Mouse (Mus musculus): ENCODE measurements around the gene Fam216a. TPM values are rescaled to one million over a fixed set of nuclear protein-coding genes. Genes with fewer than 3 reads are reported as not detected.
"Not testable (repeated sequence)": the region's sequence is repeated elsewhere in the genome, so short reads cannot be mapped to it uniquely, and the experiment has no call there.

The Fam216a gene
- polyA plus RNA-seq, 1 experiment from 2014 or later, result 61.0 TPM

DNA sequence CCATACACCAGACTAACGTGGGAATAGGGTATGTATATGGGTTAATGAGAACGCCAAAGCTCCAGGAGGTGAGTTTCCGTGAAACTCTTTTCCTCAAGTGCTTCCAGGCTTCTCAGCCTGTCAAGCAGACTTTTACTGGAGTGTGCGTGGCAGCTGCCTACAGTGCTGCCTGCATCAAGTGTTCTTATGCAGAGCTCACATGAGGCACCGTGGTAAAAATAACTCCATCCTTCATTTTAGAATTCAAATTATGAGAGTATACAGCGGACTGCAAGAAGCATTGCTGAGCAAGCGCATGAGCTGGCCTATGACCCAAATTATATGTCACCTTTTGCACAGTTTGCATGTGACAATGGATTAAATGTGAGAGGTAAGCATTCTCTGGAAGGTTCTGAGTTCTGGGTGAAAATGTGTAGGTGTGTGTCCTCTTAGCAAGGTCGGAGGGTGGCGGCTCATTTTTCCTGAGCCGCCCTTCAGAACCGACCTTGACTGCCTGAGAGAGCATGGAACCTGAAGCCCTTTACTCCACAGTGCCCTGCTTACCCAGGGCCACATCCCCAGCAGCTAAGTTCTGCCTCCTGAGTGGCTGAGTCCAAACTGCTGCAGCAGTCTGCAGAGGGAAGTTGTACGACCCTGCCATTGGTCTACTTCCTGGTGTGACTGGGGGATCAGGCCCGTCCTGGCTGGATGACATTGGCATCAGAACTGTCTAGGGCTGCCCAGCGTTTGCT lies 52.5 kb downstream of the Fam216a start:
- no peak overlapping the region for H3K4me3 ChIP-seq (replicated peaks; ENCODE audit: low read depth, low read length)
- no peaks in the 10 kb centered on the region for H3K9me3 ChIP-seq (replicated peaks; ENCODE audit: low read length)
- 81% methylated on average over 14 of the region's 14 CpGs for WGBS
- no peak for ATAC-seq (replicated peaks; ENCODE audit: low FRiP score, low read depth)
- no peak for DNase-seq (ENCODE audit: low spot score)
- peaks cover 7% of the 10 kb centered on the region; the same call in 1 of the 2 replicates for H3K4me1 ChIP-seq (replicated peaks; ENCODE audit: insufficient read depth, low read length)
- no peak overlapping the region for H3K4me2 ChIP-seq (ENCODE audit: low read length)
- no peaks in the 10 kb centered on the region for H3K27me3 ChIP-seq (ENCODE audit: insufficient read depth, low read length)
- no peak overlapping the region for H3K9ac ChIP-seq (ENCODE audit: low read depth, low read length)
- H3K36me3 ChIP-seq (ENCODE audit: insufficient read depth, low read length), result peaks cover 33% of the 10 kb centered on the region; the same call in 1 of the 2 replicates
- H3K27ac ChIP-seq, result peak overlapping the region; percentile 60
- no peak for TF ChIP-seq CTCF (IDR thresholded peaks at IDR 0.05; ENCODE audit: low read depth)

DNA sequence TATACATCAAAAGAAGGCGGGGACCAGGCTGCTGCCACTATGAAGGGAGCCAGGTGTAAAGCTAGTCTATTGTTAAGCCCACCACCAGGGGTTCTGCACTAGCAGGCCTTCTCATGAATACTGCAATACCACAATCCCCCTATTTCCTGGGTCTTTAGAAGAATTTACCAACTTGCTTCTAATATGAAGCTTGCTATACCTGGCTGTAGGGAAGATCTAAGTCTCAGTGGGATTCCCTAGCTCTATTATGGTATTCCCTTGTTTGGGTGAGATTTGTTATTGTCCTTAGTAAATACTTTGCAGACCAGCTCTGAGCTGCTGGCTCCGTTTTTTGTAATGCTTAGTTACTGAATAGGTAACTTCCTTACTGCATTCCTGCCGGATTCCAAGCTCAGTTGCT lies 53.2 kb downstream of the Fam216a start:
- not testable (repeated sequence) for DNase-seq (ENCODE audit: low spot score); H3K27me3 ChIP-seq (ENCODE audit: insufficient read depth, low read length); H3K9me3 ChIP-seq (replicated peaks; ENCODE audit: low read length); H3K9ac ChIP-seq (ENCODE audit: low read depth, low read length); ATAC-seq (replicated peaks; ENCODE audit: low FRiP score, low read depth); H3K4me1 ChIP-seq (replicated peaks; ENCODE audit: insufficient read depth, low read length); H3K4me3 ChIP-seq (replicated peaks; ENCODE audit: low read depth, low read length); H3K4me2 ChIP-seq (ENCODE audit: low read length)
- WGBS, result 87% methylated on average over 3 of the region's 3 CpGs
- Histone ChIP-seq H3K36me3 (ENCODE audit: insufficient read depth, low read length) (peaks cover 30% of the 10 kb centered on the region; the same call in 1 of the 2 replicates), H3K27ac (peak overlapping the region; percentile 60; the same call in 1 of the 2 replicates)

DNA sequence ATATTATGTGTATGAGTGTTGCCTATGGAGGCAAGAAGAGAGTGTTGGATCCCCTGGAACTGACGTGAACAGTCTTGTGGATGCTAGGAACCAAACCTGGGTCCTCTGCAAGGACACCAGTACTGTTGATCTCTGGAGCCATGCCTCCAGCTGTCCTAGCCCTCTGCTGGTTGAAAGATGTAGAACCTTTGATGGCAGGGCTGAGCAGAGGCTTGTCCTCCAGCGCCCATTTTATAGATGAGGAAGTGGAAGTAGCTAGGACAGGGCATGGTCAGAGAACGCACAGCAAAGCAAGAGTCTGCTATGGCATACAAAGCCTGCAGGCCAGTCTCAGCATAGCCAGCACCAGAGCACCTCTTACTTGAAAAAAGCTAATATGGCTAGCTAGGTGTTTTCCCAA lies 54.1 kb downstream of the Fam216a start:
- peaks cover 36% of the 10 kb centered on the region; the same call in 1 of the 2 replicates for H3K36me3 ChIP-seq (ENCODE audit: insufficient read depth, low read length)
- no peaks in the 10 kb centered on the region for H3K9me3 ChIP-seq (replicated peaks; ENCODE audit: low read length)
- DNase-seq (ENCODE audit: low spot score) (peak; percentile 18), ATAC-seq (replicated peaks; ENCODE audit: low FRiP score, low read depth) (no peak)
- H3K4me3 ChIP-seq (replicated peaks; ENCODE audit: low read depth, low read length), result no peak overlapping the region
- no peaks in the 10 kb centered on the region for H3K27me3 ChIP-seq (ENCODE audit: insufficient read depth, low read length)
- H3K4me1 ChIP-seq (replicated peaks; ENCODE audit: insufficient read depth, low read length), result peaks cover 8% of the 10 kb centered on the region; the same call in 1 of the 2 replicates
- H3K4me2 ChIP-seq (ENCODE audit: low read length), result no peak overlapping the region
- 78% methylated on average over 3 of the region's 3 CpGs for whole genome bisulfite sequencing
- H3K9ac ChIP-seq (ENCODE audit: low read depth, low read length), result no peak overlapping the region
- H3K27ac ChIP-seq, result no peak overlapping the region
- TF ChIP-seq CTCF (IDR thresholded peaks at IDR 0.05; ENCODE audit: low read depth), result peak; percentile 56

DNA sequence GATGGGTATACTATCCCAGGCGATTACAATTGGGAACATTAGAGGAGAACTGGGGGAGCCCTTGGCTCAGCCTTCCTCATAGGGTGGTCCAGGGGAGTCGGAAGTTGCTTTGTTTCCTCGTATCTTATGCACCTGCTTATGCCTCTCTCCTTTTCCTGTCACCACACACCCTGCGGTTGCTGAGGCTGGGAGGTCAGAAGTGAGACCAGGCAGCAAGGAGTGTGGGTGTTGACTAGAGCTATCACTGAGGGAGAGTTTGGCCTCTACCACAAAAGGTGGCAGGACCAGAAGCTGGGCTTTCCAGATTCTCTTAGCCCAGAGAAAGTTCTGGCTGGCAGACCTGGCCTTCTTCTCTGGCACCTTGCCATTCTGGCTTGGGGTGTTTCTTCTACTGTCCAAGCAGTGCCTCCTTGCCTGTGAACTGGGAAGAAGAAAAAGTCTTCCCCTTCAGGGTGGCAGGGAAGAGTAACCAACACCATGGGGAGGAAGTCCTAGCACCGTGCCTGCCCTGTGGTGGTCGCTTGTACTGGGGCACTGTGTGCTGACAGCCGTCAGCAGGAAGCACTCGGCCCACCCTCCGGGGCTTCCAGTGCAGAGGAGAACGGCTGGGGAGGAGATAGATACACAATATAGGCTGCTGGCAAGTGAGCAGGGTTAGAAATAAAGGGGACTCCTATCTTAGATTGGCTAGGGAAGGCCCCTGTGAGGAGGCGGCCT lies 54.7 kb downstream of the Fam216a start:
- Histone ChIP-seq H3K9me3 (replicated peaks; ENCODE audit: low read length) (no peaks in the 10 kb centered on the region), H3K27ac (no peak overlapping the region), H3K4me1 (replicated peaks; ENCODE audit: insufficient read depth, low read length) (peaks cover 10% of the 10 kb centered on the region; the same call in 1 of the 2 replicates), H3K9ac (ENCODE audit: low read depth, low read length) (no peak overlapping the region), H3K27me3 (ENCODE audit: insufficient read depth, low read length) (no peaks in the 10 kb centered on the region), H3K36me3 (ENCODE audit: insufficient read depth, low read length) (peaks cover 37% of the 10 kb centered on the region; the same call in 1 of the 2 replicates), H3K4me3 (replicated peaks; ENCODE audit: low read depth, low read length) (no peak overlapping the region), H3K4me2 (ENCODE audit: low read length) (no peak overlapping the region)
- no peak for ATAC-seq (replicated peaks; ENCODE audit: low FRiP score, low read depth)
- 78% methylated on average over 11 of the region's 11 CpGs for WGBS
- TF ChIP-seq CTCF (IDR thresholded peaks at IDR 0.05; ENCODE audit: low read depth), result no peak
- DNase-seq (ENCODE audit: low spot score), result no peak

DNA sequence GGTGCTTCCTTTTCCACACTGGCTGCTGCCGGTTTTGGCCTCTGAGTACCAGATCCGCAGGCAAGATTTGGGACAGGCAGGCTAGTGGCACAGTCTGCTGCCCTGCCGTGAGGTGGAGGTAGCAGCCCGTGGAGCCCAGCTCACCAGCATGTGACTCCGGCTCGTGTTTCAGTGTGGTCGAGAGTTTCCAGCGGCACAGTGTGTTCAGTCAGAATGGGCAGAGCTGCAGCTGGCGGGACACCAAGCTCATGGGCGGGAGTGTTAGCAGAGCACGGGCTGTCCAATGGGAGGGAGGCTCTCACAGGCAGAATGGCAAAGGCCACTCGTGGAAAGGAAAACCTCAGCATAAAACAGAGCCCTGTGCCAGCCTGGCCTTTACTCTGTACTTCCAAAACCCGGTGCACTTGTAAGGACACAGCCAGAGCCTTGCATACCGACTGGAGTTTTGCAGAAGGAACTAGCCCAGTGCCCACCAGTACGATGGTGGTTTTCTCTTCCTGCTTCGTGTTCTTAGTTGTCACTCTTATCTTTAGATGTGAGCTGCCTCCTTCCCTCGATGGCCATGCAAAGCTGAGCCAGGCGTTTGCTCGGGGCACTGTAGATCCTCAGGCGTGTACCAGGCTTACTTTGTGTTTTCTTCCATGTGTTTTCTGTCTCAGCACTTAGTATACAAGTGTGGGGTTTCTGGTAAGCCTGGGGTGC lies 57.0 kb downstream of the Fam216a start:
- TF ChIP-seq CTCF (IDR thresholded peaks at IDR 0.05; ENCODE audit: low read depth), result peak; percentile 59
- H3K27me3 ChIP-seq (ENCODE audit: insufficient read depth, low read length), result no peaks in the 10 kb centered on the region
- WGBS, result 36% methylated on average over 20 of the region's 20 CpGs
- H3K4me2 ChIP-seq (ENCODE audit: low read length), result no peak overlapping the region
- no peak overlapping the region for H3K9ac ChIP-seq (ENCODE audit: low read depth, low read length)
- H3K4me3 ChIP-seq (replicated peaks; ENCODE audit: low read depth, low read length), result no peak overlapping the region
- peak overlapping the region; percentile 73 for H3K27ac ChIP-seq
- DNase-seq (ENCODE audit: low spot score), result peak; percentile 86
- peaks cover 28% of the 10 kb centered on the region for H3K36me3 ChIP-seq (ENCODE audit: insufficient read depth, low read length)
- peaks cover 10% of the 10 kb centered on the region; the same call in 1 of the 2 replicates for H3K4me1 ChIP-seq (replicated peaks; ENCODE audit: insufficient read depth, low read length)
- H3K9me3 ChIP-seq (replicated peaks; ENCODE audit: low read length), result no peaks in the 10 kb centered on the region
- peak; percentile 95 for ATAC-seq (replicated peaks; ENCODE audit: low FRiP score, low read depth)

Other genes starting within 250 kb of the Fam216a start
- gene Ccdc63, start 231.5 kb downstream of the Fam216a start, polyA plus RNA-seq (2015; fragmentation: Nextera tagmentation; extraction: Ambion mirVana), result not detected in 2 replicates
- 203 and 220 TPM in 2 replicates for gene Ppp1cc, start 214.1 kb downstream of the Fam216a start, polyA plus RNA-seq (2015; fragmentation: Nextera tagmentation; extraction: Ambion mirVana)
- gene Hvcn1, start 165.6 kb downstream of the Fam216a start, polyA plus RNA-seq (2015; fragmentation: Nextera tagmentation; extraction: Ambion mirVana), result 12.2 and 13.5 TPM in 2 replicates
- 5.2 and 6.6 TPM in 2 replicates for gene Tctn1, start 107.9 kb downstream of the Fam216a start, polyA plus RNA-seq (2015; fragmentation: Nextera tagmentation; extraction: Ambion mirVana)
- 10.4 and 12.1 TPM in 2 replicates for gene Pptc7, start 88.0 kb downstream of the Fam216a start, polyA plus RNA-seq (2015; fragmentation: Nextera tagmentation; extraction: Ambion mirVana)
- 11.3 and 11.8 TPM in 2 replicates for gene Rad9b, start 18.1 kb downstream of the Fam216a start, polyA plus RNA-seq (2015; fragmentation: Nextera tagmentation; extraction: Ambion mirVana)
- 295 and 301 TPM in 2 replicates for gene Vps29, start 18.0 kb downstream of the Fam216a start, polyA plus RNA-seq (2015; fragmentation: Nextera tagmentation; extraction: Ambion mirVana)
- 64.4 and 64.5 TPM in 2 replicates for gene Gpn3, start 488 bp downstream of the Fam216a start, polyA plus RNA-seq (2015; fragmentation: Nextera tagmentation; extraction: Ambion mirVana)
- 136 and 141 TPM in 2 replicates for gene Arpc3, start 19.5 kb upstream of the Fam216a start, polyA plus RNA-seq (2015; fragmentation: Nextera tagmentation; extraction: Ambion mirVana)
- gene Anapc7, start 49.3 kb upstream of the Fam216a start, polyA plus RNA-seq (2015; fragmentation: Nextera tagmentation; extraction: Ambion mirVana), result 37.5 and 42.0 TPM in 2 replicates
- gene Atp2a2, start 129.9 kb upstream of the Fam216a start, polyA plus RNA-seq (2015; fragmentation: Nextera tagmentation; extraction: Ambion mirVana), result 37.8 and 38.5 TPM in 2 replicates
- 37.1 and 39.1 TPM in 2 replicates for gene Ift81, start 242.2 kb upstream of the Fam216a start, polyA plus RNA-seq (2015; fragmentation: Nextera tagmentation; extraction: Ambion mirVana)